Mouse (Mus musculus): ENCODE results near the gene Map1b.
A peak's percentile ranks its signal among the peaks of the same experiment; 100 is the strongest.

The Map1b gene

GRCm38 (mm10) chr13:99489998-99490397 is 26.3 kb downstream of the Map1b start:
- DNase-seq (ENCODE audit: low read depth, low spot score) = no peak

DNA sequence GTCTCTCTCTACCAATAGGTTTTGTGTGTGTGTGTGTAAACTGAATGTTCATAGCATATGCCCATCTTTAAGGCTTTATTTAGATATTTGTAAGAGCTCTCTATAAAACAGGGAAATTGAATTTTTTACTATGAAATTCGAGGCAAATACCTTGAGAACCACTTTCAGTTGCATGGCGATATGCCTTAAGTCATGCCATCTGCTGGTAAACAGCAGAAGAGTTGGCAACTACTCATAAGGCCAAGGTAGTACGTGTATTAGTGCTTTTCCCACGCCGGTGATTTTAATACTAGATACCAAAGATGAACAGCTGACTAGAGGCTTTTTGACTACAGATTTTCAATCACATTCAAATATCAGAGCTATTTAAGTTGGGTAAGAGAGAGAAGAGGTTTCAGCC is 27.2 kb downstream of the Map1b start:
- peak; percentile 74 for DNase-seq (ENCODE audit: low read depth, low spot score)

- peak; percentile 80 for DNase-seq (ENCODE audit: low read depth, low spot score)
Measured at GRCm38 (mm10) chr13:99485861-99486260, 30.5 kb downstream of the Map1b start.

DNA sequence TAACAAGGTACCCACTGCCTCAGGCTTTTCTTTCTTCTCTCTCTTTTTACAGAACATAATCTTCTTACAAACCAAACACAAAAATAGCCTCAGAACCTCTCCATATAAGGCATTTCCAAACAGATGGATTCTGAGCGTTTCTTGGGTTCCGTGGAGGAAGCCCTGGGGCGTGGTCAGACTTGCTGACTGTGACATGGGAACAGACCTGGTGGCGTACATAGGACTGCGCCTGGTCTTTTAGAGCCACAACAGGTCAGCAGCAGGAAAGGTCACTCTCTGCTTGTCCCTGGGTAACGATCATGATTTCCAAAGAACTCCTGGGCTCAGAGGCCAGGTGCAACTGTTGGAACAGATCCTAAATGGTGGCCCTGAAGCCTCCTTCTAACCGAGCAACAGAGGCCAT is 31.0 kb downstream of the Map1b start:
- peak; percentile 89 for DNase-seq (ENCODE audit: low read depth, low spot score)

DNA sequence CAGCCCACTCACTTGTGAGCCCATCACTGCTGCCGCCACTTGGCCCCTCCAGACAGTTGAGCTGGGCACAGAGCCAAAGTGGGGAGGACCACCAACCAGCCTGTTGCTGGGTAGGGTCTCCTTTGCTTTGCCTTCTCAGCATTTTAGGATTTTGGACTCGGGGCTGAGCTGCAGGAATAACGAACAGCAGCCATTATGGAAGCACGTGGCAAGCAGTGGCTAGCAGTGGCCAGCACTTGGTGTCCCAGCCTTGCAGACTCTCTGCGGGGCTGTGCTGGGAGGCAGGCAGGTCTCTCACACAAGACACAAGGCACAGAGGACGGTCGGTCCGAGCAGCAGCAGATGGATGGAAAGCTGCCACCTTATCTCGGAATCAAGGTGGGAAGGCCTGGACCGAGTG is 31.4 kb downstream of the Map1b start:
- peak; percentile 91 for DNase-seq (ENCODE audit: low read depth, low spot score)

DNA sequence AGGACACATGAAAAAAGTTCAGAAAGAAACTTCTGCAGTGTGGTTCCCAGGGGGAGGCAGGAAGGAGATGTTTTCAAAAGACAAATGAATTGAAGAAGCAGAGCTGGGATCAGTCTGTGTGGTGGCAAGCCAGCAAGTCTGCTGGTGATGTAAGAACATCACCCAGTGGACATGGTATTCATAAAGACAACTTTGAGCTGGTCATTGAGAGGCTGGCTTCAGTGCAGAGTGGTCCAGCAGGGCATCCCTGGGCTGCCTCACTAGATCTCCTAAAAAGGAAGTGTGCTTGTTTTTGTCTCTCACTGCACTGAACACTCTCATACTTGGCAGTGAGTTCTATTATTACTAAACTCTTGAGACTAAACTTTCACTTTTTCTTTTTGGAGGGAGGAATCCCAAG is 32.9 kb downstream of the Map1b start:
- DNase-seq (ENCODE audit: low read depth, low spot score) = no peak

- DNase-seq (ENCODE audit: low read depth, low spot score) = peak; percentile 74
Measured at GRCm38 (mm10) chr13:99475488-99475887, 40.9 kb downstream of the Map1b start.

GRCm38 (mm10) chr13:99475033-99475432 is 41.3 kb downstream of the Map1b start:
- DNase-seq (ENCODE audit: low read depth, low spot score) = no peak

GRCm38 (mm10) chr13:99474108-99474507 is 42.2 kb downstream of the Map1b start:
- DNase-seq (ENCODE audit: low read depth, low spot score) = peak; percentile 74

DNA sequence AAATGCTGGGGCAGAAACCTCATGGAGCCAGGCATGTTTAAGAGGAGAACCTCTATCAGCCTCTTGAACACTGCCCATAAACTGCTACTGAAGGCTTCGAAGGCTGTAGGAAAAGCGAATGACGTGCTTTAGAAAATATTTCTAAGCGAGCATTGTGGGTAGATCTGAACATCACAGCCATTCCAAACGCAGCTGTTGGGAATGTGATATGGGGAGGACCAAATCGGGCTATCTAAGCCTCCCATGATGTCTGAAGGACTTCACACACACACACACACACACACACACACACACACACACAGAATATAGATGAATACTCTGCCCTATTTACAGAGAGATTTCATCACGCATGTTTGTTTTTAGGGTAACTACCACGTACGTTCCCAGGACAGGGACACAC is 44.3 kb downstream of the Map1b start:
- DNase-seq (ENCODE audit: low read depth, low spot score) = no peak

DNA sequence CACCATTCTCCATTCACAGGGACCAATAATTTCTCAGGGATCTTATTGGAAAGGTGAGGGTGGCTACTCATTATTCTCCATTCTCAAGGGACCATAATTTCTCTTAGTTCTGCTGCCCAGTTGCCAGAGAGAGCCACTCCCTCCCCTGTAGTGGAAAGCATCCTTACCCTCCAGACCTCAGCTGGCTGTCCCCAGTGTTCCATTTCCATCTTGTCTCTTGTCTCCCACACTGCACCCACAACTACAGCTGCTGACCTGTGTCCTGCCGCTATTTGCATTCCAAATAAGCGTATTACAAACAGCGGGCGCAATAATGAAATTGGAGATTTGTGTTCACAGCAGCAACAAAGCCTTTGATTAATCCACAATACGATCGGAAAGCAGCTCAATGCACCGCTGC is 46.3 kb downstream of the Map1b start:
- no peak for DNase-seq (ENCODE audit: low read depth, low spot score)

DNA sequence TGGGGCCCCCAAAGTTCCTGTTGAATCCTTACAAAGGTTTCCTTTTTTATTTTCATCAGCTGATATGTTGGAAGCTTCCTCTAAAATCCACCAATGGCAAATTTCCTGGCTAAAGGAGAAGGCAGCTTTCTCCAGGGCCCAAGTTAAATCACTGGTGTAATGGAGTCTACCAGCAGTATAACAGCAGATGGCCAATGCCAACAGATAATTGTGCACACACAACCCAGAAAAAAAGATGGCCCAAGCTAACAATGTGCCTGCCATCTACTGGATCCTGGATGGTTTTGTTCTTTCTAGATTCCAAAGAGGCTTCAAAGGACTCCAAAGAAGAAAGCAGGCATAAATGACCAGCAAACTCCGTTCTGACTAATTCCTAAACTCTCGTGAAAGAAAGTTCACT is 48.1 kb downstream of the Map1b start:
- peak; percentile 55 for DNase-seq (ENCODE audit: low read depth, low spot score)

DNA sequence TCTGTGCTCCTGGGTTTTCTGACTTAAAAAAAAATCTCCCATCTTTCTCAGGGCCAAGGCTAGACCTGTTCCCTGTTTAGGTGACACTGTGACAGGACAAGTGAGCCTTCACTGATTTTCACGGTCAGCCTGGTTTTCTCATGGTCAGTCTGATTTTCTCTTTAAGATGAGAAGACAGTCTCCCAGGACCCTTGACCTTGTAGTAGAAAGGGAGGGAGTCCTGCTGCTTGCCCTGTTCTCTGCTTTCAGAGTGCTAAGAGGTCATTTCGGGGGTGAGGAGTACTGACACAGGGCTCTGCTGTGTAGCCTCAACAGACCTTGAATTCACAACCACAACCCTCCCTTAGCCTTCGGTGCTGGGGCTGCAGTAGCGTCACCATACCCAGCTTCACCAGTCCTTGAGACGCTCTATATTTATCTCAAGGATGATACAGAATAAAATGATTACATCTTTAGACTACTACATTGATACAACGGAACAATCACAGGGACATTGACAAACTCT is 49.5 kb downstream of the Map1b start:
- DNase-seq (ENCODE audit: low read depth, low spot score) = no peak

DNA sequence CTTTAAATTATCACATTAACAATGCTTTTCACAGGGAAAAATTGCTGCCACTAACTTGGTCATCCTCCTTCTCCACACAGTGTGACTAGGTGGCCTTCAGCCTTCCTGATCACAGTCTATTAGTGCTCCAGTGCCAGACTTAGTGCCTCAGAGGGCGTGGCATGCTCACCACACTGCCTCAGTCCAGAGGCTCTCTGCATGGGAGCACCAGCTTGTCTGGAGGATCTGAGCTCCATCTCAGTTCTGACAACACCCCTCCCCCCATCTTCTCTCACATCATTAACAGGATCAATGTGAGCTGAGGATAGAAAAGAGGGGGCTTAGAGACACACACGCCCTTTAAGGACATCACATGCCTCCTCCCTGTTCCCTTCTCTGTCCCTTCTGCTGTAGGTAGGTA is 50.3 kb downstream of the Map1b start:
- no peak for DNase-seq (ENCODE audit: low read depth, low spot score)

- DNase-seq (ENCODE audit: low read depth, low spot score) = peak; percentile 58
Measured at GRCm38 (mm10) chr13:99464551-99464950, 51.8 kb downstream of the Map1b start.

DNA sequence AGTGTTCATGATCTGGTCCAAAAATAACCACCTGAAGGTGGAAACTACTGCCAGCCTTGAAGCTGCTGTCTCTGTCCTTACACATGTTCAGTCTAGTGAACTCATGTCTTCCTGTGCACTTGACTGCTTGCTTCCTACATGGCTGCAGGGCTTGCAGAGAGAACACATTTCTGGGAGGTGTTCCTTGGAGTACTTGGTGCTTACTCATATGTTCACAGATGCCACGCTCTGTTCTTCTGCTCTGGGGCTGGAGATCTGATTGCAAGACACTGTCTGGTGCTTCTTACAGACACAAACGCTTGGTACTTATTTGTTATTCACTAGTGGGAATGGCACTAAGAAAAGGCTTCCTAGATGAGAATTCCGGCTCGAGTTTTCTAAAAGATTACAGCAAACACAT is 54.5 kb downstream of the Map1b start:
- DNase-seq (ENCODE audit: low read depth, low spot score) = peak; percentile 82

DNA sequence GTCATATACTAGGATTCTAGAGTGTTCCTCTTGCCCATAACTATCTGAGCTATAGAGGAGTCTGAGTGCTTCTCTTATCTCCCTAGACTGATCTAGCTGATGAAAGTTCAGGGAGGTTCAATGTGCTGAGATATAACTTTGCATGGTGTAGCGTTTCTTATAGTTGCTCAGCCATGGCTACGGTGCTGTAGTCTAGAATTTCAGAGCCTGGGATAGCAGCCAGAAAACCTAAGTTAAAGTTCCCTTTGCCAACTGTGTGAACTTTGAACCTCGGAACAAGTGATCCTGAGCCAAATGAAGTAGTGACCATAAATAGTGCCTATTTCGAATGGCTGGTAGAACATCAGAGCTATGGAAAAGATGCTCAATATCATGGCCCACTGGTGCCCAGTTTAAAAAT is 56.7 kb downstream of the Map1b start:
- no peak for DNase-seq (ENCODE audit: low read depth, low spot score)

- peak; percentile 86 for DNase-seq (ENCODE audit: low read depth, low spot score)
Measured at GRCm38 (mm10) chr13:99458658-99459386, 57.5 kb downstream of the Map1b start.

DNA sequence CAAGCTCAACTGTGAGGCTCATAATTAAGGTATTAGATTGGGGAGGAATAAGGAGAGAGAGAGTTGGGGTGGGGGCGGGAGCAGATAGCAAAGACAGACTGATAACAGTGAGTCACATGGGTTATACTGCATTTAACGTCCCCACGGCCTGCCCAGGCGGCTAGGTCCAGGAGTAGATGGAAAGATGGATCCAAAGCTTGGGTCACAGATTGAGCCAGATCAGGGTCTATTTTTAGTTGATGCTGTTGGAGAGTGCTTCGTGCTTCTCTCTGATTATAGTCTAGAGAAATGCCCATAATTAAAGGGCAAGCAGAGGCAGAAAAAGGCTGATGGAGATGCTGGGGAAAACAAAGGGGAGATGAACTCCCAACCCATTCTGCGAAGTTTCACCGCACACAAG is 61.4 kb downstream of the Map1b start:
- DNase-seq (ENCODE audit: low read depth, low spot score) = peak; percentile 60

DNA sequence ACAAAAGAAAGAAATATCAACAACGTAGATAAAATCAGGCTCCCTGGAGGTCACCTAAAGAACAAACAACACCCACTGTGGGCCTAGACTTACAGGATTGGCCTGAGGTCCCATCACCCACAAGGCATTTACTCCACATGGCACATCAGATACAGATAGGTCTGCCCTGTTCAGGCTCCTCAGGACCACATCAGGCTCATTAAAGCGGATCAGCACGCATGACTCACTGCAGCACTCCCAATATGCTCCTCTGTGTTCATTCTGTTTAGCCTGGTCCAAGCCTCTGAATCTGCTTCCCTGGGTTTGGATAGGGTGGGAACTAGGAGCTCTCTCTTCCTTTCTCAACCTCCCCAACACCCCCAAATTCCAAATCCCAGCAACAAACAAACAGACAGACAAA is 63.9 kb downstream of the Map1b start:
- DNase-seq (ENCODE audit: low read depth, low spot score) = no peak

- DNase-seq (ENCODE audit: low read depth, low spot score) = peak; percentile 55
Measured at GRCm38 (mm10) chr13:99451276-99451675, 65.1 kb downstream of the Map1b start.

- DNase-seq (ENCODE audit: low read depth, low spot score) = peak; percentile 97
Measured at GRCm38 (mm10) chr13:99450766-99451165, 65.6 kb downstream of the Map1b start.

DNA sequence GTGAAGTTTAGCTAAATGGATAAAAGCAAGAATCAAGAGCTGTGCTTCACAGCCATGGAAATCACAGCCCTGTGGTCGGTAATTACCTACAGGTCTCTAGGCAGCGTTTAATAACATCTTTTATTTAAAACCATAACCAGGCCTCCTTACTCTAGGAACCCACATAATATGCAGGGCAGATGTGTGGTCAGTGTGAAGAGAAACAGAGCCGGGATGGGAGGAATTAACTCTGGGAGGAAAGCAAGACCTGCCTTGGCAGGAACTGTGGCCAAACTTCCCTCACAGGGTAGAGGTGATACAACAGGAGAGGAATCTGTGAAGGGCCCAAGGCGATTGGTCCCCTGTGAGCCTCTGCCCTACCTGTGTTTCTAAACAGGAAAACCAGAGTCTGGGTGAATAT is 66.8 kb downstream of the Map1b start:
- DNase-seq (ENCODE audit: low read depth, low spot score) = no peak

DNA sequence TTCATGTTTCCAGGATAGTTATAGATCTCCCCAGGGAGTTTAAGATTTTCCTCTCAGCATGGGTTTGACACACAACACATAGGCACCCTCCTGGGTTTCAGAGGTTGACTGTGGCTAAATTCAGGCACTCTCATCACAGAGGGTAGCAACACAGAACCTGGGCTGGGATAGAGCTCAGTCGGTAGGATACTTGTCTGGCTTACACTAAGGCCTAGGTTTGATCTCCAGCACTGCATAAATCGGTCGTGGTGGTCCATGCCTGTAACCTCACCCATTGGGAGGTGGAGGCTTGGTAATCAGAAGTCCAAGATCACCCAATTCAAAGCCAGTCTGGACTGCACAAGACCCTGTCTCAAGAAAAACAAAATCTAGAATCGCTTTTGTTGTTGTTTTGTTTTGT is 68.1 kb downstream of the Map1b start:
- no peak for DNase-seq (ENCODE audit: low read depth, low spot score)
